Mouse (Mus musculus): ENCODE data around the gene Itgbl1.
A peak's percentile ranks its signal among the peaks of the same experiment; 100 is the strongest.
"Not testable (repeated sequence)": the region's sequence is repeated elsewhere in the genome, so short reads cannot be mapped to it uniquely, and the experiment has no call there.

Gene Itgbl1

DNA sequence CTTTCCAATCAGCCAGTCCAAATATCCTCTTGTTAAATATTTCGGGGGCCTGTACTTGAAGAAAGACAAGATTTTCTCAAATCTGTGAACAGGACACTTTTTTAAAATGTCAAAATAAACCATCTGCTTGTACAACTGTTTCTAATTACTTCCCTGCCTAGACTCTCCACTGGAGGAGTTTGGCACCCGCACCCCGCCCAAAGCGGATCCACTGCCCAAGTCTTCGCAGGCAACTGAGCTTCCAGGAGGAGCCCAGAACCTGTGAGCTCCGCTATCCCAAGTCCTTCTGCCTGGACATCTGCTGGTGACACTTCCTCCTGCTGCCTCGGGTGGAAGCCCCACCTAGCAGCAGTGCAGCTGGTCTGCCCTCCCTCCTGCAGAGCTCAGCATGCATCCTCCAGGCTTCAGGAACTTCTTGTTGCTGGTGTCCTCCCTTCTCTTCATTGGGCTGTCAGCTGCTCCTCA is at the start of gene Itgbl1:
TSS of gene Itgbl1 (plus strand) at position 51 of the 465 bp plus-strand sequence.
- no peak for DNase-seq (ENCODE audit: low read depth, low spot score)

DNA sequence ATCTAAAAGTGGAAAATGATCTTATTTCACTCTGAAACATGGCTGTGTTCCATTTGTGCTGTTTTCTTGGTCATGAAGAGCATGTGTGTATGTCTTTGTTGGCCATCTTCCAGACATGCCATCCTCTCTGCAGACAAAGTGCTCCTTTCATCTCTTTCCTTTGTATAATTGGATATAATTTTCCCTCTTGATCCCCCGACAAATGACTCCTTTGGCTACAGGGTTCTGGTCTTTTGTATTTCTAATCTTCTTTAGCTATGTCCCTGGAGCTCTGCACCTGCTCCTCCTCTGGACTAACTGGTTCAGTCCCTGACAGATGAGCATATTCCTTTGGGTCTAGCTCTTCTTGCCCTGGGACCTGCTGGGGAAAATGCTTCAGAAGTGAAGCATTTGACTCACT is 36.8 kb upstream of the Itgbl1 start:
- no peak for DNase-seq (ENCODE audit: low read depth, low spot score)

DNA sequence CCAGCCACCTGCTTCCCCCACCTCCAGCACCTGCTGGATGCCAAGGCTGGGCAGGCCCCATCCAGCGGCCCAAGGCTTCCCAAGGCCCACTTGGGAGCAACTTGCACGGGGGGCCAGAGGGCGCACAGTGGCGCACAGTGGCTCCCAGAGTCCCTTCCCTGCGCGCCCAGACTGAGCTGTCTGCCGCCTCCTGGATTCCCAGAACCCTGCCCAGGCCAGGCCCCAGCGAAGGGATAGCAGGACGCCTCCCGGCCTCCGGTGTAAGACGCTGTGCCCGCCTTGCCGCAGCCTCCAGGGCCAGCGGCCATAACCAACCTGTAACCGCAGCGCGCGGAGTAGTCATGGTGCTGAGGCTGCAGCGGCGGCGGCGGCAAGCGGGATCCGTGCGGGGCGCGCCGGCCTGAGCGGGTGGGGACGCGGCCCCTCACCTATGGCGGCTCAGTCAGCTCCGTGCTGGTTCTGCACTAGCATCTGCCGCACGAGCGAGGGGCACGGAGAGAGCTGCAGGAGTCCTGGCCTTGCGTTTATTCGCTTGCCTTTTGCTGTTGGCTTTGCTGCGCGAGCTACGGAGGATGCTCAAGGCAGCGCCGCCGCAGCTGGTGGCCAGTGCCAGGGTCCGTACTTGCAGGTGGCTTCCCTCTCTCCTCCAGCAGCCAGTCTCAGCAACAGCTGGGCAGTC is 33.1 kb upstream of the Itgbl1 start, which contains the start of gene Nalcn:
TSS of gene Nalcn (minus strand) at position 644 of the 679 bp plus-strand sequence.
- no peak for DNase-seq (ENCODE audit: low read depth, low spot score)

GRCm38 (mm10) chr14:123627180-123627562 is 32.6 kb upstream of the Itgbl1 start:
- no peak for DNase-seq (ENCODE audit: low read depth, low spot score)

GRCm38 (mm10) chr14:123661091-123661491 is 1.3 kb downstream of the Itgbl1 start:
- no peak for DNase-seq (ENCODE audit: low read depth, low spot score)

DNA sequence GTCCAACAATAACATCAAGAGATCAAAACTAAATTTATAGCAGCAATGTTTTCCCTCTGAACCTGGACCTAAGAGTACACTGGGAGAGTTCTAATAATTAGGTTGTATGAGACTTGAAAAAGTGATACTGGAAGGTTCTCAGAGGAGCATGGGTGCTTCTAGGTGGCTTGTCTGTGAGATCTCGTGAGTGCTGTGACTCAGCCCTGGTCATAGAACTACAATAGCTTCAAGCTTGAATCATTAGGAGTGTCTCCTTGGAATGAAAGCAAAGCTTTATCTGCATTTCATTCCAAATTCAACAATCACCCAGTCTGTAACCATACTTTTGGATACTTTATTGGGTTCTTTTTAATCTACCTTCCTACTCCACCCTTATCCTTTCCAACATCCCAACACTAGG is 2.6 kb downstream of the Itgbl1 start:
- no peak for DNase-seq (ENCODE audit: low read depth, low spot score)

DNA sequence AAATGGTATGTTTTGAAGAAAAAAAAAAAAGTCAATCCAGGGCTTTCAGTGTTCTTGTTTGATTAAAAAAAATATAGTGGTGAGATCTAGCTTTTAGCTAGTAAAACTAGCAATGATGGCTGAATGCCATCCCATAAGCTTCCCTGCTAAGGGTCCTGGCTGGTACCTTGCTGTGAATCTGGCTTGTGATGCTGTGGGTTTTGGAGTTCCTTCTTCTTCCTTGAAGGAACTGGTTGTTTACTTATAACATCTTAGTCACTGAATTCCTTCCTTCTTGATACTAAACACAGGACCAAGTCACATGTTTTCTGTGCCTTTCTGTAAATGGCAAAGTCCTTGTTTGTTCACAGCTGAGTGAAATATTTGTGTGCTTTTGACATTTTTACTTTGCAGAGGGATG is 3.4 kb downstream of the Itgbl1 start:
- DNase-seq (ENCODE audit: low read depth, low spot score), result no peak

GRCm38 (mm10) chr14:123664451-123664850 is 4.7 kb downstream of the Itgbl1 start:
- no peak for DNase-seq (ENCODE audit: low read depth, low spot score)

- DNase-seq (ENCODE audit: low read depth, low spot score), result not testable (repeated sequence)
Measured at GRCm38 (mm10) chr14:123671076-123671475, 11.3 kb downstream of the Itgbl1 start.

- no peak for DNase-seq (ENCODE audit: low read depth, low spot score)
Measured at GRCm38 (mm10) chr14:123678091-123678490, 18.3 kb downstream of the Itgbl1 start.

GRCm38 (mm10) chr14:123714751-123715150 is 55.0 kb downstream of the Itgbl1 start:
- DNase-seq (ENCODE audit: low read depth, low spot score), result no peak

- no peak for DNase-seq (ENCODE audit: low read depth, low spot score)
Measured at GRCm38 (mm10) chr14:123742055-123742454, 82.3 kb downstream of the Itgbl1 start.

DNA sequence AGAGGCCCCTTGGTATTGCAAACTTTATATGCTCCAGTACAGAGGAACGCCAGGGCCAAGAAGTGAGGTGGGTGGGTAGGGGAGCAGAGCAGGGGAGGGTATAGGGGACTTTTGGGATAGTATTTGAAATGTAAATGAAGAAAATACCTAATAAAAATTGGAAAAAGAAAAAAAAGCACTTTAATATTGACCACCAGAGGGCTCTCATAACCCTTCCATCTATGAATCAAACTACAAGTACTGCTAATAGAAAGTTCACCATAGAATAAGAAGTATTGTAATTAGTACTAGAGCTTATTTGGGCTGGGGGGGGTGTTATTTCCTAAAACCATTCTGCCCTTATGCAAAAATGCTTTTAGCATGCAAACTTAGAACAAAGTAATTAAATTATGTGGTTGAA is 91.2 kb downstream of the Itgbl1 start:
- no peak for DNase-seq (ENCODE audit: low read depth, low spot score)

DNA sequence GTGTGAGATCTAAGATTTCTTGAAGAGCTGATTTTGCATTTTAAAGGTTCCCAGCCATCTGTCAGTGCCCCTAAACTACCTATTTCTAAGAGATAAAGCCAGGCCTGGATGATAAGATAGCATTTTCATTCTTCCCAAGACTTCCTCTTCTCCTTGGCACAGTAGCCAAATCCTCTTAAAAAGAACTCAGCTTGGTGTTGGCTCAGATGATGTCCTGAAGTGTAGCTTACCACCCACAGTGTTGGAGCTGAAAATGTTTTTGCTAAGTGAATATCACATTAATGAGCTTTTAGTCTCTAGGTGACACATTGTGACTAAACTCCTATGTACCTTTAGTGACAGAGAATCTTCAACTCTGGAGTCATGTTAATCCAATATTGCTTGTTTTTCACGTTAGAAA is 99.8 kb downstream of the Itgbl1 start:
- DNase-seq (ENCODE audit: low read depth, low spot score), result no peak

- DNase-seq (ENCODE audit: low read depth, low spot score), result no peak
Measured at GRCm38 (mm10) chr14:123760079-123760478, 100.3 kb downstream of the Itgbl1 start.

- DNase-seq (ENCODE audit: low read depth, low spot score), result no peak
Measured at GRCm38 (mm10) chr14:123801744-123802143, 142.0 kb downstream of the Itgbl1 start.

GRCm38 (mm10) chr14:123837662-123838061 is 177.9 kb downstream of the Itgbl1 start:
- no peak for DNase-seq (ENCODE audit: low read depth, low spot score)

GRCm38 (mm10) chr14:123843675-123844425 is 184.1 kb downstream of the Itgbl1 start:
- no peak for DNase-seq (ENCODE audit: low read depth, low spot score)

DNA sequence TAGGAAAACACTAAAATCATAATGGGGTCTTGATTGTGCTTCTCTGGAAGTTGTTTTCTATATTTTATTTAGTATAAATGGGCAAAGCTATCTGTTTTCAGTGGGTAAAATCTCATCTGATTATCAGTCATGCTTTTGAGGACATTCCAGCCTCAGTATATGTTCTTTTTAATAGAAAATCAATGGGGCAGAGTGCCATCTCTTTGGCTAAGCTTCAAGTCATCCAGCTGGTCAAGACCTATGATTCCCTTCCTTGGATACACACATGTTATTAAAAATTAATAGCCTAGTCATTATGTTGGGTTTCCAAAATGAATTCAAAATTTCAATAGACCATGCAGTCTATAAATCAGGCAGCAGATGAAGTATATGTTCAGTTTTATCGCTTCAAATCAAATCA is 204.8 kb downstream of the Itgbl1 start:
- DNase-seq (ENCODE audit: low read depth, low spot score), result no peak

DNA sequence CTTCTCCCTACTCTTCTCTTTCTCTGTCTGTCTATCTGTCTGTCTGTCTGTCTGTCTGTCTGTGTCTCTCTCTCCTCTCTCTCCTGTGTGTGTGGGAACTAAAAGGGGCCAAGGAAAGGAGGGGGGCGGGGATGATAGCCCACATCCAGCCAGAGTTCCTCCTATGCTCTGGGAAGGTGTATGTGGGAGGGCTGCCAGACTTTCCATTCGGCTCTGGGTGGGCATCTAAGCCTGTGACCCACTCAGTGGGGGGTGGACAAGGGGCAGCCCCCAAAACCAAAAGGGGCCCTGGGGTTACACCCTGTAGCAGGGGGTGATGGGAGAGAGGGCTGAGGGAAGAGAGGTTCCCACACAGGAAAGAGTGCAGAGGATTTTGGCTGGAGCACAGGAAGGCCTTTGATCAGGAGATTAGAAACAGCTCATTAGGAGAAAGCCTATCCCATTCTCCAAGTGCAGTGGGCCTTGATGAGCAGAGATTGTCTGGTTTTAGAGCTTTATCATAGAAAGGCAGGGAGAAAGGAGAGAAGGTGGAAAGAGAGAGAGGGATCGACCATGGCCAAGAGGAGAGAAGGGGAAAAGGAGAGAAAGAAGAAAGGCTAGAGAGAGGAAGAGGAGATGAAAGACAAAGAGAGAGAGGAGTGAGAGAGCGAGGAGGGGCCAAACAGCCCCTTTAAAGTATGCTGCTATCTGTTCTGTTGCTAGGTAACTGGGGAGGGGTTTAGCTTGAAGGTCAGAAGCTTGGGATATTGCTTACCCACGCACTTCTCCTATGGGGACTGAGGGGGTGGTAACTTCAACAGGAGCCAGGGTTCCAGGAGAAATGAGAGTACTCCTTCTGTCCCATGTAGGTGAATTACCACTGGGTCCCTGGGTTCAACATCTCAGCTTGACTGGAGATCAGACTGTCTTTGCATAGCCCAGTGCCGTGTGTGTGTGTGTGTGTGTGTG is 206.3 kb downstream of the Itgbl1 start:
- DNase-seq (ENCODE audit: low read depth, low spot score), result no peak

- DNase-seq (ENCODE audit: low read depth, low spot score), result peak; percentile 0
Measured at GRCm38 (mm10) chr14:123927903-123928302, 268.1 kb downstream of the Itgbl1 start.

- DNase-seq (ENCODE audit: low read depth, low spot score), result no peak
Measured at GRCm38 (mm10) chr14:123966531-123966930, 306.8 kb downstream of the Itgbl1 start.
